Mouse (Mus musculus) lung, postnatal 0 days (tissue): Measurements from ENCODE around the gene Gm29776.

ENCODE experiments used
- CTCF ChIP-seq: IDR thresholded peaks from 2 replicates; pipeline ENCODE4 v1.5.1; 2016; ENCODE audit warnings: antibody characterized with exemption, mild to moderate bottlenecking
- EP300 ChIP-seq: IDR thresholded peaks from 2 replicates; pipeline ENCODE4 v1.6.1; 2016; ENCODE audit warnings: antibody characterized with exemption, mild to moderate bottlenecking, control low read depth

DNA sequence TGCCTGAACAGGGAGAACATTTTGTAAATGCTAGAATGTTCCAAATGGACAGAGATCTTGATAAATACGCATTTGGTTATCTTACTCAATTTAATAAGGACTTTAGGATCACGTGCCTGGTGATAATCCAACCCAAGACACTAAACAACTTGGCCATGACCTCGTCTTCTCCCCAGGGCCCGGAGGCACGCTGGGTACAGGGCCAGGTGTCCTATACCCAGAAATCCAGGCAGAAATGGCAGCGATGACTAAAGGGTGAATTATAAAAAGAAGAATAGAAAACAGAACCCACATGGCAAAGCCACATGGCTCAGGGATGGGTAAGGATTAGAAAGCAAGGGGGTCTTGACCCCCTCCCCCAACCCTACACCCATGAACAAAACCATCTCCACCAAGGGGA lies 43.1 kb upstream of the Gm29776 start:
- TF ChIP-seq CTCF, result no peak
- no peak for TF ChIP-seq EP300
